Mouse (Mus musculus) stomach, embryonic 15.5 days (tissue): ENCODE measurements at regions not wholly inside any gene's neighbourhood (a gene's known extent, or its start where the extent isn't known, plus 50 kb on each side); places are given as distances from the start of the nearest gene placed in this dataset.

Experiments used
- ATAC-seq: fragments of 200-750 bp; cut with Nextera tagmentation; 2 replicates; pipeline ENCODE4 v1.8.0; 2017; ENCODE audit warnings: low read depth, moderate number of reproducible peaks, moderate TSS enrichment; ENCODE audit not compliant: insufficient read depth, low FRiP score
- H3K27ac ChIP-seq: fragments of 300-500 bp; sonication (generic); 2 replicates; pipeline ENCODE4 v1.5.1; 2015; ENCODE audit warnings: mild to moderate bottlenecking, inconsistent platforms
- H3K27me3 ChIP-seq: fragments of 300-500 bp; sonication (generic); replicated peaks from 2 replicates; pipeline ENCODE4 v1.6.1; 2015; ENCODE audit warnings: inconsistent platforms
- H3K36me3 ChIP-seq: fragments of 300-500 bp; sonication (generic); 2 replicates; pipeline ENCODE4 v1.6.1; 2015; ENCODE audit warnings: inconsistent platforms
- H3K4me1 ChIP-seq: fragments of 300-500 bp; sonication (generic); 2 replicates; pipeline ENCODE4 v1.6.1; 2015; ENCODE audit warnings: inconsistent platforms
- H3K4me2 ChIP-seq: fragments of 300-500 bp; sonication (generic); 2 replicates; pipeline ENCODE4 v1.6.1; 2015; ENCODE audit warnings: mild to moderate bottlenecking, inconsistent platforms
- H3K4me3 ChIP-seq: fragments of 300-500 bp; sonication (generic); replicated peaks from 2 replicates; pipeline ENCODE4 v1.5.1; 2015; ENCODE audit warnings: inconsistent platforms
- H3K9ac ChIP-seq: fragments of 300-500 bp; sonication (generic); 2 replicates; pipeline ENCODE4 v1.6.1; 2015; ENCODE audit warnings: inconsistent platforms
- H3K9me3 ChIP-seq: fragments of 300-500 bp; sonication (generic); 2 replicates; pipeline ENCODE4 v1.6.1; 2016; ENCODE audit warnings: inconsistent platforms
- WGBS: fragments of 180-500 bp; shearing (Covaris S2); methylation state at CpG from one replicate; pipeline ENCODE4 v1.1.7; 2015; 5-methylcytosine and 5-hydroxymethylcytosine counted together

- Histone ChIP-seq H3K9me3 (no peaks in the 10 kb centered on the region), H3K27ac (no peak overlapping the region), H3K27me3 (no peaks in the 10 kb centered on the region), H3K36me3 (no peaks in the 10 kb centered on the region), H3K9ac (no peak overlapping the region), H3K4me2 (no peak overlapping the region), H3K4me1 (no peaks in the 10 kb centered on the region), H3K4me3 (no peak overlapping the region)
- WGBS = 4% methylated on average over 14 of the region's 14 CpGs
- no peak for ATAC-seq
Observed at GRCm38 (mm10) chr4:127619870-127620269, 261.9 kb upstream of the Gjb5 start.

- no peak overlapping the region for H3K4me2 ChIP-seq
- H3K36me3 ChIP-seq = no peaks in the 10 kb centered on the region
- WGBS = 44% methylated on average over 8 of the region's 8 CpGs
Observed at GRCm38 (mm10) chr4:127612761-127613160, 254.8 kb upstream of the Gjb5 start.

GRCm38 (mm10) chr4:127600919-127601318 lies 242.9 kb upstream of the Gjb5 start:
- no peak overlapping the region for H3K9ac ChIP-seq
- ATAC-seq = no peak
- H3K4me1 ChIP-seq = no peaks in the 10 kb centered on the region
- H3K27me3 ChIP-seq = no peaks in the 10 kb centered on the region
- 67% methylated on average over 8 of the region's 8 CpGs for WGBS
- H3K4me3 ChIP-seq = no peak overlapping the region
- H3K9me3 ChIP-seq = no peaks in the 10 kb centered on the region
- no peak overlapping the region for H3K4me2 ChIP-seq
- H3K27ac ChIP-seq = no peak overlapping the region
- no peaks in the 10 kb centered on the region for H3K36me3 ChIP-seq

More at GRCm38 (mm10) chr4:127612761-127613160, 254.8 kb upstream of the Gjb5 start:
- ATAC-seq = no peak
- H3K4me3 ChIP-seq = no peak overlapping the region
- H3K27me3 ChIP-seq = no peaks in the 10 kb centered on the region
- H3K27ac ChIP-seq = no peak overlapping the region
- H3K9ac ChIP-seq = no peak overlapping the region
- no peaks in the 10 kb centered on the region for H3K9me3 ChIP-seq
- no peaks in the 10 kb centered on the region for H3K4me1 ChIP-seq

GRCm38 (mm10) chr4:127598610-127599009 lies 240.6 kb upstream of the Gjb5 start:
- WGBS = 49% methylated on average over 3 of the region's 3 CpGs
- H3K36me3 ChIP-seq = no peaks in the 10 kb centered on the region
- H3K4me2 ChIP-seq = no peak overlapping the region
- no peak overlapping the region for H3K4me3 ChIP-seq
- ATAC-seq = no peak
- no peak overlapping the region for H3K27ac ChIP-seq
- no peaks in the 10 kb centered on the region for H3K4me1 ChIP-seq
- H3K9ac ChIP-seq = no peak overlapping the region
- H3K9me3 ChIP-seq = no peaks in the 10 kb centered on the region
- no peaks in the 10 kb centered on the region for H3K27me3 ChIP-seq

- WGBS = 82% methylated on average over 8 of the region's 8 CpGs
- ATAC-seq = no peak
- no peak overlapping the region for H3K4me2 ChIP-seq
- no peaks in the 10 kb centered on the region for H3K4me1 ChIP-seq
- H3K9me3 ChIP-seq = no peaks in the 10 kb centered on the region
- H3K36me3 ChIP-seq = no peaks in the 10 kb centered on the region
- no peak overlapping the region for H3K9ac ChIP-seq
- no peaks in the 10 kb centered on the region for H3K27me3 ChIP-seq
- no peak overlapping the region for H3K4me3 ChIP-seq
- H3K27ac ChIP-seq = no peak overlapping the region
Observed at GRCm38 (mm10) chr4:127594081-127594480, 236.1 kb upstream of the Gjb5 start.

GRCm38 (mm10) chr4:127591540-127591939 lies 233.6 kb upstream of the Gjb5 start:
- Histone ChIP-seq H3K4me1 (no peaks in the 10 kb centered on the region), H3K9ac (no peak overlapping the region), H3K9me3 (no peaks in the 10 kb centered on the region), H3K36me3 (no peaks in the 10 kb centered on the region), H3K27ac (no peak overlapping the region), H3K4me3 (no peak overlapping the region), H3K4me2 (no peak overlapping the region), H3K27me3 (no peaks in the 10 kb centered on the region)
- WGBS = 36% methylated on average over 3 of the region's 3 CpGs
- no peak for ATAC-seq

- ATAC-seq = no peak
- no peaks in the 10 kb centered on the region for H3K9me3 ChIP-seq
- WGBS = 67% methylated on average over 4 of the region's 4 CpGs
- no peak overlapping the region for H3K9ac ChIP-seq
- H3K36me3 ChIP-seq = no peaks in the 10 kb centered on the region
- H3K27ac ChIP-seq = no peak overlapping the region
- H3K4me2 ChIP-seq = no peak overlapping the region
- H3K4me1 ChIP-seq = no peaks in the 10 kb centered on the region
- no peaks in the 10 kb centered on the region for H3K27me3 ChIP-seq
- H3K4me3 ChIP-seq = no peak overlapping the region
Observed at GRCm38 (mm10) chr4:127586822-127587221, 228.8 kb upstream of the Gjb5 start.

- Histone ChIP-seq H3K27ac (no peak overlapping the region), H3K9ac (no peak overlapping the region), H3K9me3 (peaks cover 4% of the 10 kb centered on the region; the same call in 1 of the 2 replicates), H3K36me3 (no peaks in the 10 kb centered on the region), H3K4me1 (no peaks in the 10 kb centered on the region), H3K4me2 (no peak overlapping the region), H3K4me3 (no peak overlapping the region), H3K27me3 (no peaks in the 10 kb centered on the region)
- ATAC-seq = no peak
- 87% methylated on average over 3 of the region's 3 CpGs for whole genome bisulfite sequencing
Observed at GRCm38 (mm10) chr4:127576521-127576920, 218.5 kb upstream of the Gjb5 start.

GRCm38 (mm10) chr4:127562602-127563001 lies 204.6 kb upstream of the Gjb5 start:
- no peaks in the 10 kb centered on the region for H3K27me3 ChIP-seq
- no peak for ATAC-seq
- H3K9me3 ChIP-seq = no peaks in the 10 kb centered on the region
- no peak overlapping the region for H3K4me2 ChIP-seq
- no peaks in the 10 kb centered on the region for H3K36me3 ChIP-seq
- H3K9ac ChIP-seq = no peak overlapping the region
- no peak overlapping the region for H3K4me3 ChIP-seq
- H3K27ac ChIP-seq = no peak overlapping the region
- WGBS = 74% methylated on average over 5 of the region's 5 CpGs
- no peaks in the 10 kb centered on the region for H3K4me1 ChIP-seq

- Histone ChIP-seq H3K4me3 (no peak overlapping the region), H3K9me3 (no peaks in the 10 kb centered on the region), H3K4me1 (no peaks in the 10 kb centered on the region), H3K9ac (no peak overlapping the region), H3K36me3 (no peaks in the 10 kb centered on the region), H3K27me3 (no peaks in the 10 kb centered on the region), H3K4me2 (no peak overlapping the region), H3K27ac (no peak overlapping the region)
- no peak for ATAC-seq
- WGBS = 59% methylated on average over 7 of the region's 7 CpGs
Observed at GRCm38 (mm10) chr4:127558572-127558971, 200.6 kb upstream of the Gjb5 start.

GRCm38 (mm10) chr4:127552456-127553225 lies 194.7 kb upstream of the Gjb5 start:
- no peak for ATAC-seq
- no peaks in the 10 kb centered on the region for H3K36me3 ChIP-seq
- H3K27ac ChIP-seq = no peak overlapping the region
- no peaks in the 10 kb centered on the region for H3K4me1 ChIP-seq
- no peaks in the 10 kb centered on the region for H3K27me3 ChIP-seq
- H3K9ac ChIP-seq = no peak overlapping the region
- 74% methylated on average over 12 of the region's 12 CpGs for WGBS
- no peak overlapping the region for H3K4me2 ChIP-seq
- no peak overlapping the region for H3K4me3 ChIP-seq
- H3K9me3 ChIP-seq = no peaks in the 10 kb centered on the region

GRCm38 (mm10) chr4:127549581-127549980 lies 191.6 kb upstream of the Gjb5 start:
- no peaks in the 10 kb centered on the region for H3K4me1 ChIP-seq

GRCm38 (mm10) chr4:127549018-127549417 lies 191.0 kb upstream of the Gjb5 start:
- no peak for ATAC-seq
- H3K4me3 ChIP-seq = no peak overlapping the region
- H3K4me1 ChIP-seq = no peaks in the 10 kb centered on the region
- no peak overlapping the region for H3K9ac ChIP-seq
- no peak overlapping the region for H3K27ac ChIP-seq
- H3K27me3 ChIP-seq = no peaks in the 10 kb centered on the region
- H3K9me3 ChIP-seq = no peaks in the 10 kb centered on the region
- H3K4me2 ChIP-seq = no peak overlapping the region
- H3K36me3 ChIP-seq = no peaks in the 10 kb centered on the region
- 51% methylated on average over 6 of the region's 6 CpGs for WGBS

More at GRCm38 (mm10) chr4:127549581-127549980, 191.6 kb upstream of the Gjb5 start:
- ATAC-seq = no peak
- no peak overlapping the region for H3K27ac ChIP-seq
- H3K9ac ChIP-seq = no peak overlapping the region
- H3K4me3 ChIP-seq = peak overlapping the region; percentile 3; the same call in 1 of the 2 replicates
- H3K4me2 ChIP-seq = peak overlapping the region; percentile 40
- H3K36me3 ChIP-seq = no peaks in the 10 kb centered on the region
- WGBS = 29% methylated on average over 12 of the region's 12 CpGs
- H3K9me3 ChIP-seq = no peaks in the 10 kb centered on the region
- H3K27me3 ChIP-seq = no peaks in the 10 kb centered on the region
